Mouse (Mus musculus) cerebellum, adult 9-10 months (tissue): ENCODE data around the gene Dynlrb1.

ENCODE experiments used
- DNase-seq: peaks from one replicate; pipeline ENCODE4 v3.0.0; 2022

Gene Dynlrb1

DNA sequence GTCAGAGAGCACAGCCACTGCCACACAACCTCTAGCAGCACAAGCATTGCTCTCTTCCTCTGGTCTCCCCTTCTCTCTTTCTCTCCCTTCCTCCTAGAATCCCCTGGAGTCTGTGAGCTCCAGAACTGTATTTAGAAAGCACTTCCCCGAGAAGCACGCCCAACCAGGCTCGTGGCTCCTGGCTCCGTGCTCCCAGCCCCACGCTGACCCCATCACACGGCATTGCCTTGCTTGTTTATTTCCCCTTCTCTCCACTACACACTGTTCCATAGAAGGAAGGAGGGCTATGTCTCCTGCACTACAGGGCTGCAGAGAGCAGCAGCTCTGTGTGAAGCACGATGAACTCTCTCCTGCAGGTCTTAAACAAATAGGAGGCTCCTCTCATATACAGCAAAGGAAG lies 48.3 kb downstream of the Dynlrb1 start:
- DNase-seq: no peak

DNA sequence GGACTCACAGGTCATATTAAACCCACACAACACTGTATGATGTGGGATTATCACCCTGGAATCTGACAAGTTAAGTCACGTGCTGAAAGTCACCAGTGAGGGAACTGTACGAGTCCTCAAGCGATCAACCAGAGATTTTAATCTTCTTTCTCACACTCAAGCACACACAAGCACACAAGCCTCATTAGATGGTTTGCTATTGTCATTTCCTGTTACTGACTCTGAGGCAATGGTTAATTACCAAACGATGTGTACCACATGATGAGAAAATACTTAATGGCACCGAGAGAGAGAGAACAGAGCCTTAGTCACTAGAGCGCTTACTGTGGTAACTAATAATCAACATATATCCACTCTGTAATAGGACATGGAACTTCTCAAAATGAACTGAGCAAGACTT lies 49.4 kb downstream of the Dynlrb1 start:
- DNase-seq: no peak

DNA sequence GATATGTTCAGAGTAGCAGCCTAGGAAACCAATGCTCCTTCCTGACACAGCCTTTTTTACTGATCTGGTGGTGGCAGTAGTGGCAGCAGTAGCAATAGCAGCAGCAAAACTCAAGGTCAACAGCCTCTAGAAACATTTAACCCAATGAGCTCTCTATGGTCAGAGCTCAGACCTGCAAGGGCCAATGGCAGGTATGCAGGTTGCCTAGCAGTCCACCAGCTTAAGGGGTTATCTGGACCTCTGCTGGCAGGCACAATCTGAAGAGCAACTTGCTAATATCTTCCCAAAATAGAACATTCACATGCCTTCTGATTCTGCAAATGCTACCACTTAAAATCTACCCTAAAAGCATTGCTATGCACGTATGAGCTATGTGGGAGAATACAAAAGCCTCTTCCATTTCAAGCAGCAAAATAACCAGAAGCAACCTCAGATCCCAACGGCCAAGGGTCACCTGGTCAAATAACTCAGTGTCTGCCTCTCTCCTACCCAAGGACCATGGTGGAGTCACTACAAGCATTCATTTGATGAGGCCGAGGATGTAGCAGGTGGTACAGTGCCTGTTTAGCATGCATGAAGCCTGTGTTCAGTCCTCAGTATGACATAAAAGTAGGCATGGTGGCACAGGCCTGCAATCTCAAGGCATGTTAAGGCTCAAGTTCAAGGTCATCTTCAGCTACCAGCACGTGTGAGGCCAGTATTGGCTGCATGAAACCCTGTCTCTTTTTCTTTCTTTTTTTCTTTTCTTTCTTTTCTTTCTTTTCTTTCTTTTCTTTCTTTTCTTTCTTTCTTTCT lies 51.3 kb downstream of the Dynlrb1 start:
- DNase-seq: no peak

DNA sequence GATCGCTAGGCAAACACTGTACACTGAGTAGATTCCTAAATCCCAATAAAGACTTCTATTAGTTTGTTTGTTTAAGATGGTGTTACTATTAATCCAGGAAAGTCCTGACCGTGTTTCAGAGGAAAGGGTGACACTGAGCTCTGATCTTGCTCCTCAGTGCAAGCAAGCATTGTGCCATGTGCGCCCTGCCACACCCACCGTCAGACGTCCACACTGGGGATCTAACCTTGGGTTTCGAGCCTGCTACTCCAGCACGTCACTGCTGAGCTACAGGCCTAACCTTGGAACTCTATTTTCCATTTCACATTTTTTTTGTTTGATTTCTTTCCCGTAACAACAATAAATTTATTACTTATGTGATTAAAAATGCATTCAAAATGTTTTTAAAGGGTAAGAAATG lies 53.7 kb downstream of the Dynlrb1 start:
- DNase-seq: no peak

DNA sequence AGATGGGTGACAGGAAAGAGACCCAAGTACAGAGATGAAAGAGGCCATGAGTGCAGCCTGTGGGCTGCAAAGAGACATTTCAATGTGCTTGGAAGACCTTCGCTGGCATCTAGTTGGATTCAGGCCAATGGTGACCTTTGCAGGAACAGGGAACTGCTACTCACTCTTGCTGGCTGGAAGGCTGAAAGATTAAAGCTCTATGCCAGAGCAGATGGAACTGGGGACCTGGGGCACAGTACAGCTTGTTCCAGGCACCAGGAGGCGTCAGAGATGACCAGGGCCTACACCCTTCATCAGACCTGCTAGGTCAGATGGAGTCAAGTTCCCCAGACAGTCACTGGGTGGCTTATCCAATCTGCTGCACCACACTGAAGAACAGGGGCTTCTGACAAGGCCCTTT lies 57.0 kb downstream of the Dynlrb1 start:
- peak; percentile 52 for DNase-seq

DNA sequence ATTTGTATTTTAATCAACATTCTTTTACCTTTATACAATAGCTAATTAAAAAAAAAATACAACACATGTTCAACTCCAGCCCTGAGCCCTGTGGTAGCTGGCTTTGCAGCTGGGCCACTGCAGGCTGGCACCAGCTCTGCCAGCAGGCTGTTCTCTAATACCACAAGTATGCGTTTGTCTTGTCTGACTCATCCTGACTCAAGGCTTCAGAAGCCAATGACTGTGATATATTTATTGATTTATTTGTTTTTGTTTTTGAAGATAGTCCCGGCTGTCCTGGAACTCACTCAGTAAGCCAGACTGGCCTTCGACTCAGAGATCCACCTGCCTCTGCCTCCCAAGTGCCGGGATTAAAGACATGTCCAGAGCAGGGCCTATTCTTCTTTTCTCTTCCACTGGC lies 57.6 kb downstream of the Dynlrb1 start:
- DNase-seq: no peak

DNA sequence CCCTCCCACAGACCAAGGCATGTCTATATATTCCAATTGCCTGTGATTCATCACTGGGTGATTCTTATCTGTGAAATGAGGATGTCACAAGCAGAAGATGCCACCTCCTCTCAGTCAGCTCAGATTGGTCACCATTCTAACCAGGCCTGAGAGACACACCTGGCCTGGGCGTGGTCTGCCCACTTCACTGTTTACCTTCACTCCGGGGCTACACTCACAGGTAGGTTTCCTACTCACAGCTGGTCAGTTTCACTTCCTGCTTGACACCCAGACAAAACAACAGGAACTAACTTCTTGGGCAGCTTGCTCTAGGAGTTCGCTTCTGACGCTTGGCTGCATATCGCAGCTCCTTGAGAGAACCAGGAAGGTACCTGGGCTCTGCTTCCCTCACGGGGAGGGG lies 59.1 kb downstream of the Dynlrb1 start:
- DNase-seq: no peak

DNA sequence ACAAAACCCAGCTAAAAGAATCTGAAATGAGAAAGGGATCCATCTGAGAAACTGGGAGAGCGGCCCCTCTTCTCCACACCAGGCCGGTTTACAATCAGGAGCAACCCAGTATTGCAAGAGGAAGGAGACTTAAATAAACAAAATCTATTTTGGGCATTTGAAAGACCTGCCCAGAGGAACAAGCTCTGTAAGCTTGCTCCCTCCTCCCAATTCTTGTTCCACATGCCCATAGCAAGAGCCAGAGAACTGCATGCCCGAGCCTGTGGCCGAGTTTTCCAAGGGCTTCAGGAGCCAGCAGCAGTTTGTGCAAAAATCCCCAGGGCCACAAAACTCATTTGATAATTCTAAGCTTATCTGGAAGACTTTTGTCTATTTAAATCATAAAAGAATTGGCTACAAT lies 63.2 kb downstream of the Dynlrb1 start:
- no peak for DNase-seq
